Mouse (Mus musculus) layer of hippocampus, adult 9-10 months (tissue): ENCODE results near the gene 2010003K11Rik.
"Not testable (repeated sequence)": the region's sequence is repeated elsewhere in the genome, so short reads cannot be mapped to it uniquely, and the experiment has no call there.

Source experiments
- DNase-seq: peaks from one replicate; pipeline ENCODE4 v3.0.0; 2022; ENCODE audit warnings: low spot score

Gene 2010003K11Rik

GRCm38 (mm10) chr19:4461981-4462380, 36.4 kb downstream of the 2010003K11Rik start:
- no peak for DNase-seq

GRCm38 (mm10) chr19:4456227-4456626, 42.2 kb downstream of the 2010003K11Rik start:
- DNase-seq, result no peak

- no peak for DNase-seq
These were observed 43.1 kb downstream of the 2010003K11Rik start for GRCm38 (mm10) chr19:4455071-4455800.

- DNase-seq, result not testable (repeated sequence)
These were observed 44.3 kb downstream of the 2010003K11Rik start for GRCm38 (mm10) chr19:4454040-4454439.

- DNase-seq, result no peak
These were observed 45.9 kb downstream of the 2010003K11Rik start for GRCm38 (mm10) chr19:4452525-4452924.

- no peak for DNase-seq
These were observed 46.4 kb downstream of the 2010003K11Rik start for GRCm38 (mm10) chr19:4451965-4452364.

- DNase-seq, result no peak
These were observed 47.3 kb downstream of the 2010003K11Rik start for GRCm38 (mm10) chr19:4451098-4451497.

- no peak for DNase-seq
These were observed 47.7 kb downstream of the 2010003K11Rik start for GRCm38 (mm10) chr19:4450666-4451065.

GRCm38 (mm10) chr19:4449230-4449629, 49.2 kb downstream of the 2010003K11Rik start:
- no peak for DNase-seq

- no peak for DNase-seq
These were observed 50.9 kb downstream of the 2010003K11Rik start for GRCm38 (mm10) chr19:4447445-4447844.
